Mouse (Mus musculus) testis, adult 2 months (tissue): ENCODE results near the gene Coq10a. TPM values are rescaled to one million over a fixed set of nuclear protein-coding genes. Genes with fewer than 3 reads are reported as not detected.

Source experiments
- H3K27ac ChIP-seq: fragments of 200-500 bp; 2 replicates; pipeline ENCODE4 v1.5.1; 2012; ENCODE audit warnings: low read depth, low read length; ENCODE audit not compliant: control insufficient read depth, insufficient read depth
- H3K27me3 ChIP-seq: fragments of 200-500 bp; 2 replicates; pipeline ENCODE4 v1.6.1; 2012; ENCODE audit warnings: mild to moderate bottlenecking, low read length, moderate library complexity; ENCODE audit not compliant: control insufficient read depth, insufficient read depth
- H3K36me3 ChIP-seq: fragments of 200-500 bp; 2 replicates; pipeline ENCODE4 v1.6.1; 2012; ENCODE audit warnings: mild to moderate bottlenecking, low read length; ENCODE audit not compliant: control insufficient read depth, insufficient read depth
- H3K4me1 ChIP-seq: fragments of 200-500 bp; 2 replicates; pipeline ENCODE4 v1.6.1; 2012; ENCODE audit warnings: low read length; ENCODE audit not compliant: control insufficient read depth, insufficient read depth
- H3K4me3 ChIP-seq: fragments of 200-500 bp; 2 replicates; pipeline ENCODE4 v1.5.1; 2012; ENCODE audit warnings: low read depth, mild to moderate bottlenecking, low read length, moderate library complexity, mixed read lengths; ENCODE audit not compliant: control insufficient read depth
- CTCF ChIP-seq: fragments of 200-500 bp; IDR thresholded peaks from 2 replicates; pipeline ENCODE4 v1.5.1; 2012; ENCODE audit warnings: low read depth, mild to moderate bottlenecking, inconsistent platforms, low read length, moderate library complexity; ENCODE audit not compliant: control insufficient read depth, insufficient read depth, insufficient replicate concordance
- POLR2A ChIP-seq: fragments of 200-500 bp; IDR thresholded peaks from 2 replicates; pipeline ENCODE4 v1.6.1; 2012; ENCODE audit warnings: low read depth, mild to moderate bottlenecking, inconsistent platforms, low read length, moderate library complexity; ENCODE audit not compliant: control insufficient read depth
- polyA plus RNA-seq: library from polyadenylated mRNA; depleted of rRNA; stranded (reverse); fragments of >200 nt; gene quantifications from 2 replicates; pipeline ENCODE4 v1.2.3, GENCODE M21; 2012

Coq10a gene
- polyA plus RNA-seq, 1 experiment, result 21.2 TPM

GRCm38 (mm10) chr10:128367899-128368401 is 847 bp downstream of the Coq10a start:
- Histone ChIP-seq H3K4me1 (peaks cover 16% of the 10 kb centered on the region), H3K27ac (peak overlapping the region; percentile 95), H3K4me3 (peak overlapping the region; percentile 96), H3K36me3 (no peaks in the 10 kb centered on the region), H3K27me3 (no peaks in the 10 kb centered on the region)
- no peak for TF ChIP-seq CTCF
- no peak for TF ChIP-seq POLR2A

GRCm38 (mm10) chr10:128362568-128362967 is 6.2 kb downstream of the Coq10a start:
- Histone ChIP-seq H3K4me3 (no peak overlapping the region), H3K27me3 (no peaks in the 10 kb centered on the region), H3K36me3 (peaks cover 3% of the 10 kb centered on the region; the same call in 1 of the 2 replicates), H3K27ac (no peak overlapping the region), H3K4me1 (no peaks in the 10 kb centered on the region)
- TF ChIP-seq POLR2A (no peak), CTCF (no peak)

DNA sequence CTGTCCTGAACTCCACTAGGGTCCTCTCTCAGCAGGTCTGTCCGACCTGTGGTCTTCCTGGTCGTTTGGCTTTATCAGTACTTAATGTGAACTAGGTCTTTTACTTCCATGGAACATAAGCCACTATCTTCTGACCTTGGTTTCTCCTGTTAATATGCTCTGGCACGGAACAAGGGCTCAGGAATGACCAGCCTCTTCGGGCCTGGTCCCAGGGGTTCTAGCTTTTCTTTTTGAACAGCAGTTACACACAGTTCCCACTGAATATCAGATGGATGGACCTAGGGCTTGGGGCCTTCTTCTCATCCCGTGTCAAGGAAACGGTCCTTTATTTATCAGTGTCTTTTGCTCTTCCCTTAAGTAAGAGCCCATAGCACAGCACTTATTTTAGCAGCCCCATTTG is 7.0 kb downstream of the Coq10a start:
- H3K27ac ChIP-seq, result peak overlapping the region; percentile 32; the same call in 1 of the 2 replicates
- TF ChIP-seq POLR2A, result no peak
- no peak for TF ChIP-seq CTCF
- H3K4me1 ChIP-seq, result no peaks in the 10 kb centered on the region
- H3K4me3 ChIP-seq, result no peak overlapping the region
- H3K27me3 ChIP-seq, result no peaks in the 10 kb centered on the region
- H3K36me3 ChIP-seq, result peaks cover 3% of the 10 kb centered on the region; the same call in 1 of the 2 replicates

DNA sequence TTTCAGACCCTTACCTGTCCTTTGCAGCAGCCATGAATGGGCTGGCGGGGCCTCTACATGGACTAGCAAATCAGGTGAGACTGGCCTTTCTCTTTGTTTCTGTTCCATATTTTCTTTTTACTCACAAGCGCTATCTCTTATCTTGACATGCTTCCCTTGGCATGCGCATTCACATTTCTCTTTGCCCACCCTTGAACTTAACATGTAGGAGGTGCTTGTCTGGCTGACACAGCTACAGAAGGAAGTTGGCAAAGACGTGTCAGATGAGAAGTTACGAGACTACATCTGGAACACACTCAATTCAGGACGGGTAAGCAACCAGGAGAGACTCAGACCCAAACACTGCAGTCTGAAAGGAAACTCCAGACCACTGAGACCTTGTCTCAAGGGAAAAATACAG is 9.6 kb downstream of the Coq10a start:
- TF ChIP-seq POLR2A (no peak), CTCF (no peak)
- Histone ChIP-seq H3K27ac (no peak overlapping the region), H3K4me3 (no peak overlapping the region), H3K27me3 (no peaks in the 10 kb centered on the region), H3K36me3 (peaks cover 3% of the 10 kb centered on the region; the same call in 1 of the 2 replicates), H3K4me1 (no peaks in the 10 kb centered on the region)

DNA sequence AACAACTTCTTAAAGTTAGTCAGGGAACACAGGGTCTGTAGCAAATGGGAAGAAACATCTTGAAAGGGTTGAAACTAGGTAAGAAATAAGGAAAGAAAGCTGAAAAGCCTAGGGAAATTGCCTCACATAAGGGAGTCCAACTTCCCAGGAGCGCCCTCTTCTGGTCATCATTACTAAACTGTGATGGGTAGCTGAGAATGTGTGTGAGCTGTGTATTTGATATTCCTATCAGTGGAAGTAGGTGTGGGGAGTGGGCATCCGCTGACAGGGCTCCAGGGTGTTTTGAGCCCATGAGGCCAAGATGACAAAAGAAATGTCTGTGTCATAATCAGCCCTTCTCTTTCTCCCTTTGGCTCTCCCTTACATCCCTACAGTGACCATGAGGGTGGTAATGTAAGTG is 10.0 kb downstream of the Coq10a start:
- Histone ChIP-seq H3K36me3 (peaks cover 5% of the 10 kb centered on the region; the same call in 1 of the 2 replicates), H3K27ac (no peak overlapping the region)

GRCm38 (mm10) chr10:128347541-128347940 is 21.3 kb downstream of the Coq10a start:
- no peak for TF ChIP-seq POLR2A
- TF ChIP-seq CTCF, result no peak
- Histone ChIP-seq H3K27ac (no peak overlapping the region), H3K36me3 (peaks cover 3% of the 10 kb centered on the region; the same call in 1 of the 2 replicates), H3K4me1 (no peaks in the 10 kb centered on the region; the same call in 1 of the 2 replicates), H3K27me3 (no peaks in the 10 kb centered on the region), H3K4me3 (no peak overlapping the region)

More for the DNA sequence above, 10.0 kb downstream of the Coq10a start:
- Histone ChIP-seq H3K4me1 (no peaks in the 10 kb centered on the region), H3K4me3 (no peak overlapping the region), H3K27me3 (no peaks in the 10 kb centered on the region)
- TF ChIP-seq POLR2A, result no peak
- TF ChIP-seq CTCF, result no peak

GRCm38 (mm10) chr10:128344568-128345275 is 24.1 kb downstream of the Coq10a start:
- TF ChIP-seq POLR2A (no peak), CTCF (no peak)
- Histone ChIP-seq H3K27ac (peak overlapping the region; percentile 58; the same call in 1 of the 2 replicates), H3K36me3 (no peaks in the 10 kb centered on the region), H3K4me3 (no peak overlapping the region), H3K4me1 (no peaks in the 10 kb centered on the region; the same call in 1 of the 2 replicates), H3K27me3 (no peaks in the 10 kb centered on the region)
